Mouse (Mus musculus): Measurements from ENCODE around the gene Tmem60. TPM values are rescaled to one million over a fixed set of nuclear protein-coding genes. Genes with fewer than 3 reads are reported as not detected.
A peak's percentile ranks its signal among the peaks of the same experiment; 100 is the strongest.

Gene Tmem60
- polyA plus RNA-seq, 3 experiments from 2014 or later, result 44.3 to 53.7 (median 50.8) TPM

- no peak for ATAC-seq
Observed at GRCm38 (mm10) chr5:20911741-20912140, 29.8 kb downstream of the Tmem60 start.

DNA sequence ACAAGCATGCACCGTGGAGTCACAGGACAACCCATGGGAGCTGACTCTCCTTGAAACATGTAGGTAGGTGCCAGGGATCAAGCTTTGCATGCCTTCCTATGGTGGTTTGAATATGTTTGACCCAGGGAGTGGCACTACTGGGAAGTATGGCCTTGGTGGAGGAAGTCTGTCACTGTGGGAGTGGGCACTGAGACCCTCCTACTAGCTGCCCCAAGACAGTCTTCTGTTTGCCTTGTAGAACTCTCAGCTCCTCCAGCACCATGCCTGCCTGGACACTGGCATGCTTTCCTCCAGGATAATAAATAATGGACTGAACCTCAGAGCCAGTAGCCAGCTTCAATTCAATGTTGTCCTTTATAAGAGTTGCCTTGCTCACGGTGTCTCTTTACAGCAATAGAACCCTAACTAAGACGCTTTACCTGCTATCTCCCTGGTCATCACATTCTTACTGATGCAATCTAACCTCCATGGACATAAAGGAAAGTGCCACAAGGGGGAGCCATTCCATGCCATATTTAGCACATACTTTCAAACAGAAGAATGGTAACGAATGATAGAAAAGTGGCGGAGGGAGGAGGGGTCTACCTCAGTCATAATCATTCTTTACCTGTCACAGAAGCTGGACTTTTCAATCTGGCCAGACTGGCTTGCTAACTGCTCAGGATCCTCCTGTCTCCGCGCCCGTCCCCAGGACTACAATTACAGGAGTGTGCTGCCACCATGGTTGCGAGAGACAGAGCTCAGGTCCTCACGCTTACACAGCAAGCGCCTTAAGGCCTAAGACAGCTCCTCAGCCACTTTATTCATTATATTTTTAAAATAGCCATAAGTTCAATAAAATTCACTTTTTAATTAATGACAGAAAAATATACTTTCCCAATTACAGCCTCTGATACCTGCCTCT lies 31.6 kb downstream of the Tmem60 start:
- peak; percentile 82 for ATAC-seq

- no peak for ATAC-seq
Observed at GRCm38 (mm10) chr5:20918967-20919366, 37.0 kb downstream of the Tmem60 start.

- no peak for ATAC-seq
Observed at GRCm38 (mm10) chr5:20919566-20919965, 37.6 kb downstream of the Tmem60 start.

DNA sequence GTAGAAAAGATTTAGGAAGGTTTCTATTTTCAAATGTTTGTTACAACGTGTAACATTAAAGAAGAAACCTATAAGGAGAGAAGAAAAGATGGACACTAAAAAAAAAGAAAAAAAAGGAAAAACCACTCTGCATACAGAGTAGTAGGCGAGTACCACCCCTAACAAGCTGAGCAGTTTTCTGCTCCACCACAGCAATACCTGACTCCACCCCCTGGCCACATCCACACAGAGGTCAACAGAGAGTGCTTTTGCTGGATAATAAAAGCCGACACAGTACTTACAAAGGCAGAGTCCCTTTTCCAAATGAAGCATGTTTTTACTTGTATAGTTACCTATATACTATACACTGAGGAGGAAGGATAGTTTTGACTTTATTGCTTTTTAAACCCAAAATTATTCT lies 42.6 kb downstream of the Tmem60 start:
- ATAC-seq, result no peak

GRCm38 (mm10) chr5:20925451-20925850 lies 43.5 kb downstream of the Tmem60 start:
- ATAC-seq, result no peak

DNA sequence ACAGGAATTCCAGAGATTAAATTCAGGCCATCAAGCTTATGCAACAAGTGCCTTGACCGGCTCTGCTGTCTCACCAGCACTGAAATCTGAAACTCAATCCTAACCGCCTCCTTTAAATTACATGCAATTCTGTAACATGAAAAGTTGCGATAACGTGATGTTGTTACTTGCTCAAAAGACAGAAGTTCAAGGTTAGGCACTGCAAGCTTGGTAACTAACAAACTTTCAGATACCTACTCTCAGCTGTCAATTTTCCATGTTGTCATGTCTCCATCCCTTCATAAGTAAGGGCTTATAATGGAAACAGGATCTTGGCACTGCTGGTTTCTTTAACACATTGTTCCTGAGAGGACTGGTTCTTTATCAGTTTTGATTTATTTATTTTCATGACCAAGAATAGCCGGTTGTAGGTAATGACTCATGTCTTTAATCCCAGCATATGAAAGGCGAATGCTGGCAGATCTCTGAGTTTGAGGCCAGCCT lies 47.7 kb downstream of the Tmem60 start:
- ATAC-seq, result no peak

- ATAC-seq, result no peak
Observed at GRCm38 (mm10) chr5:20930430-20930829, 48.4 kb downstream of the Tmem60 start.

DNA sequence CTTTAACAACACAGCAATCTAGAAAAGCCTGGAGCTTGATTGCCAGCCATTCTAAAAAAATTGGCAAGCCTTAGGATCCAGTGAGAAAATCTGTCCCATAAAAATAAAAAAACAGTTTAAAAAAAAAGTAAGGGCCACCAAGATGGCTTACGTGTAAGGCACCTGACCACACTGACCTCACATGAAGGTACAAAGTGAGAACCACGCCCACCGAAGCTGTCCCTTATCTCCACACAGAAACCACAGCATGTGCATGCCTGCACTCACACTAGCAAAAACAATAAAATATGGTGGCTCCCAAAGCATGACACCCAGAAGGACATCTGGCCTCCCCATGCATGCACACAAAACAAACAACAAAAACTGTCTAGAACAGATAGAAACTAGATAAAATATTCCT lies 49.3 kb downstream of the Tmem60 start:
- ATAC-seq, result no peak

DNA sequence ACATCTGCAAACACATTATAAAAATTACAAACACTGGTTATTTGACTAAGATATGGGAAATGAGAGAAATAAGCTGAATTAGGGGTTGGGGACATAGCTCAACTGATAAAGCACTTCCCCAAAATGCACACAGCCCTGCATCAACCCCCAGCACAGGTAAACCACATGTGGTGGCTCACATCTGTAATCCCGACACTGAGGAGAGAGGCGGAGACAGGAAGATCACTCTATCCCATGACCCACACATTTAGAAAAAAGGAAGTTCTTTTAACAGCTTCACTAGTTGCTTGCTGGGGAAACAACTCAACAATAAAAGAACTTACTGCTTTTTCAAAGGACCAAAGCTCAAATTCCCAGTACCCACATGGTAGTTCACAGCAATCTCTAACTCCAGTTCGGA lies 50.6 kb downstream of the Tmem60 start:
- ATAC-seq, result no peak

DNA sequence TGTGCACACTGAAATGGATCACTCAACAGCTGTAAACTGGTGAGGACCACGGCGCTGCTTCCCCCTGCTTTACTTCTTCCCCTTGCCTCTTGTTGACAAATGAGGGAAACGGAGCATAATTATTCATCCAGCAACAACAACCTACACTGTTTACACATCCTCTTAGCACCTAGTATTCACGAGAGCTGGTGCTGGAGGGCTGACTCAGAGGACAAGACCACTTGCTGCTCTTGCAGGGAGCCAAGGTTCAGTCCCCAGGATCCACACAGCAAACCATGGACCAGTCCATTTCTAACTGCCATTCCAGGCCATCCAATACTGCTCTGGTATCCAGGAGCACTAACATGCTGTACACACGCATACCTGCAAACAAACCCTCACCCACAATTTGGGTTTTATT lies 53.9 kb downstream of the Tmem60 start:
- no peak for ATAC-seq

Other genes starting within 250 kb of the Tmem60 start
- gene Phtf2, start 67 bp upstream of the Tmem60 start, polyA plus RNA-seq (2017; shearing (Covaris generic)), result 10 to 100 TPM; 41.2 to 48.5 (median 41.4) TPM
- 10 to 100 TPM; 35.5 to 42.0 (median 37.5) TPM for gene Rsbn1l, start 74.2 kb downstream of the Tmem60 start, polyA plus RNA-seq (2017; shearing (Covaris generic))
- 10 to 100 TPM in 2 of 3 experiments, 1 to 10 TPM in 1; 7.4 to 18.3 (median 12.8) TPM for gene Ptpn12, start 173.7 kb downstream of the Tmem60 start, polyA plus RNA-seq (2017; shearing (Covaris generic))

Data from inflammation-experienced regulatory T-cells, adult 6 months (primary cell).